Mouse (Mus musculus) C2C12 (cell line): ENCODE data around the gene Tor4a.

Experiments
- CTCF ChIP-seq: IDR thresholded peaks from one replicate; pipeline ENCODE4 v1.5.1; 2011; ENCODE audit not compliant: control insufficient read depth, insufficient read depth, insufficient read length
- MAX ChIP-seq: IDR thresholded peaks from one replicate; pipeline ENCODE4 v1.6.1; 2011; ENCODE audit warnings: mild to moderate bottlenecking, control low read depth
- MYOD1 ChIP-seq: IDR thresholded peaks from one replicate; pipeline ENCODE4 v1.6.1; 2011; ENCODE audit warnings: low read depth; ENCODE audit not compliant: control insufficient read depth, insufficient read length
- USF1 ChIP-seq: IDR thresholded peaks from one replicate; pipeline ENCODE4 v1.6.1; 2011; ENCODE audit warnings: low read depth, mild to moderate bottlenecking, control low read depth, moderate library complexity

DNA sequence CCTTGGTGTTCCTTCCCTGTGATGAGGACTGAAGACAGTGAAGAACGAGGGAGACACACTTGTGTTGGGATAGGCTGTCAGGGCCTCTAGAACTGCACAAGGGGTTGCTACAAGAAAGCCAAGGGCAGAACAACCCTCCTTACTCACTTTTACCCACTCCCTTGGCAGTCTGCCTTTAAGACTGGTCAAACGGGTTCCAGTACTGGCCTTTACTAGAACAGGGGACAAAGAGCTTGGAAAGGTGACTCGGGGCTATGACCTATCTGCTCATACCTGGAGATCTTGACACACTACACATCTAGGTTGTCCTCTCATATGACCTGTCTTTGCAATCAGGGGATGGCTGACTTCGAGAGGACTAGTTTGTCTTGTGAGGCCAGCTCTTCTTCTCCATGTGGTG lies 40.8 kb upstream of the Tor4a start:
- TF ChIP-seq MAX (no peak), MYOD1 (no peak), CTCF (no peak), USF1 (no peak)
